Mouse (Mus musculus) liver, embryonic 14.5 days (tissue): ENCODE measurements around the gene Hebp1. TPM values are rescaled to one million over a fixed set of nuclear protein-coding genes. Genes with fewer than 3 reads are reported as not detected.

Source experiments
- ATAC-seq: fragments of 200-750 bp; cut with Nextera tagmentation; 2 replicates; pipeline ENCODE4 v1.8.0; 2017; ENCODE audit warnings: moderate number of reproducible peaks, mild to moderate bottlenecking, moderate library complexity; ENCODE audit not compliant: insufficient read depth
- DNase-seq, 3 experiments: peaks; one replicate each; pipeline ENCODE4 v3.0.0-alpha.2; 2012 to 2013; ENCODE audit warnings: low read depth in 3 of 3, low spot score in 3 of 3
- H3K27ac ChIP-seq: fragments of 300-500 bp; sonication (generic); 2 replicates; pipeline ENCODE4 v1.5.1; 2014; ENCODE audit warnings: moderate library complexity, mild to moderate bottlenecking, control low read depth, inconsistent platforms
- H3K27me3 ChIP-seq: fragments of 300-500 bp; sonication (generic); 2 replicates; pipeline ENCODE4 v1.6.1; 2014; ENCODE audit warnings: mild to moderate bottlenecking, low read length, moderate library complexity; ENCODE audit not compliant: control insufficient read depth, insufficient read depth
- H3K36me3 ChIP-seq: fragments of 300-500 bp; sonication (generic); replicated peaks from 2 replicates; pipeline ENCODE4 v1.6.1; 2014; ENCODE audit warnings: low read depth; ENCODE audit not compliant: control insufficient read depth, insufficient read depth
- H3K4me1 ChIP-seq, 2 experiments: fragments of 200-500 bp in 1 of 2; fragments of 300-500 bp in 1 of 2; sonication (generic) in 1 of 2; replicated peaks; 2 replicates each; pipeline ENCODE4 v1.6.1; 2012 to 2014; ENCODE audit warnings: antibody characterized with exemption in 1 of 2, inconsistent platforms in 1 of 2, low read length in 1 of 2; ENCODE audit not compliant: control insufficient read depth in 2 of 2, insufficient read depth in 2 of 2
- H3K4me2 ChIP-seq: fragments of 300-500 bp; sonication (generic); 2 replicates; pipeline ENCODE4 v1.6.1; 2014; ENCODE audit warnings: low read depth, mild to moderate bottlenecking, control low read depth, moderate library complexity
- H3K4me3 ChIP-seq, 2 experiments: fragments of 200-500 bp in 1 of 2; fragments of 300-500 bp in 1 of 2; sonication (generic) in 1 of 2; 2 replicates each; pipeline ENCODE4 v1.5.1; 2012 to 2014; ENCODE audit warnings: low read depth in 2 of 2, low read length in 2 of 2, mild to moderate bottlenecking in 2 of 2, control low read depth in 1 of 2, inconsistent platforms in 1 of 2, moderate library complexity in 1 of 2; ENCODE audit not compliant: insufficient read depth in 1 of 2
- H3K9ac ChIP-seq: fragments of 300-500 bp; sonication (generic); replicated peaks from 2 replicates; pipeline ENCODE4 v1.6.1; 2014; ENCODE audit warnings: mild to moderate bottlenecking, control low read depth, moderate library complexity
- H3K9me3 ChIP-seq: fragments of 300-500 bp; sonication (generic); 2 replicates; pipeline ENCODE4 v1.6.1; 2016; ENCODE audit warnings: low read length, mixed read lengths; ENCODE audit not compliant: control insufficient read depth
- CTCF ChIP-seq: IDR thresholded peaks from 2 replicates; pipeline ENCODE4 v1.5.1; 2016; ENCODE audit warnings: antibody characterized with exemption, low read depth, control low read depth
- EP300 ChIP-seq: IDR thresholded peaks from 2 replicates; pipeline ENCODE4 v1.6.1; 2016; ENCODE audit warnings: antibody characterized with exemption, low read depth
- WGBS: fragments of 180-500 bp; shearing (Covaris S2); extraction: QIAGEN DNeasy Blood & Tissue Kit; methylation state at CpG from one replicate; pipeline ENCODE4 v1.1.7; 2014; ENCODE audit not compliant: insufficient replicate concordance; 5-methylcytosine and 5-hydroxymethylcytosine counted together
- polyA plus RNA-seq, 2 experiments: library from polyadenylated mRNA; depleted of rRNA in 1 of 2; stranded (reverse) in 1 of 2; unstranded in 1 of 2; fragments of >200 nt; fragmentation: Nextera tagmentation in 1 of 2; extraction: Ambion mirVana in 1 of 2; gene quantifications; 2 replicates each; pipeline versions ENCODE4 v1.2.1 to v1.2.3; 2012 to 2014

Gene Hebp1
- polyA plus RNA-seq, 2 experiments: 70.2 to 198 TPM

GRCm38 (mm10) chr6:135090661-135091060, 107.2 kb downstream of the Hebp1 start:
- Histone ChIP-seq H3K4me2 (no peak overlapping the region), H3K36me3 (no peaks in the 10 kb centered on the region), H3K4me3 (no peak overlapping the region), H3K27ac (no peak overlapping the region), H3K4me1 (no peaks in the 10 kb centered on the region), H3K9me3 (no peaks in the 10 kb centered on the region), H3K27me3 (no peaks in the 10 kb centered on the region), H3K9ac (no peak overlapping the region)
- 76% methylated on average over 4 of the region's 4 CpGs for WGBS
- DNase-seq (no peak), ATAC-seq (no peak)
- no peak for TF ChIP-seq CTCF
- no peak for TF ChIP-seq EP300

- no peak for TF ChIP-seq CTCF
- no peak for TF ChIP-seq EP300
- Histone ChIP-seq H3K9me3 (no peaks in the 10 kb centered on the region), H3K27ac (no peak overlapping the region), H3K36me3 (no peaks in the 10 kb centered on the region), H3K27me3 (no peaks in the 10 kb centered on the region), H3K4me2 (no peak overlapping the region), H3K4me1 (no peaks in the 10 kb centered on the region), H3K4me3 (no peak overlapping the region), H3K9ac (no peak overlapping the region)
- DNase-seq (no peak), ATAC-seq (no peak)
- WGBS: 30% methylated on average over 8 of the region's 8 CpGs
Measured at GRCm38 (mm10) chr6:135089786-135090185, 108.0 kb downstream of the Hebp1 start.

GRCm38 (mm10) chr6:135087721-135088451, 109.9 kb downstream of the Hebp1 start:
- H3K36me3 ChIP-seq: no peaks in the 10 kb centered on the region
- DNase-seq: peak; percentile 45 to 53 (median 50)
- TF ChIP-seq CTCF: peak; percentile 89
- TF ChIP-seq EP300: no peak
- H3K4me2 ChIP-seq: peak overlapping the region; percentile 6; the same call in 1 of the 2 replicates
- no peaks in the 10 kb centered on the region for H3K27me3 ChIP-seq
- H3K4me1 ChIP-seq: no peaks in the 10 kb centered on the region
- H3K27ac ChIP-seq: no peak overlapping the region
- H3K9ac ChIP-seq: no peak overlapping the region
- no peak for ATAC-seq
- WGBS: 17% methylated on average over 19 of the region's 19 CpGs
- no peak overlapping the region for H3K4me3 ChIP-seq
- H3K9me3 ChIP-seq: no peaks in the 10 kb centered on the region

Other genes starting within 250 kb of the Hebp1 start
- 0.78 and 0.95 TPM in 2 replicates for gene Apold1, start 216.3 kb downstream of the Hebp1 start, polyA plus RNA-seq (2012; rRNA removed)
- gene Apold1, start 216.3 kb downstream of the Hebp1 start, polyA plus RNA-seq (2014; fragmentation: Nextera tagmentation; extraction: Ambion mirVana): 1.6 and 2.2 TPM in 2 replicates
- 29.7 and 45.5 TPM in 2 replicates for gene Ddx47, start 186.4 kb downstream of the Hebp1 start, polyA plus RNA-seq (2012; rRNA removed)
- gene Ddx47, start 186.4 kb downstream of the Hebp1 start, polyA plus RNA-seq (2014; fragmentation: Nextera tagmentation; extraction: Ambion mirVana): 50.7 and 53.7 TPM in 2 replicates
- gene Gprc5a, start 132.4 kb downstream of the Hebp1 start, polyA plus RNA-seq (2012; rRNA removed): 0.12 and 0.15 TPM in 2 replicates
- 0.16 and 0.25 TPM in 2 replicates for gene Gprc5a, start 132.4 kb downstream of the Hebp1 start, polyA plus RNA-seq (2014; fragmentation: Nextera tagmentation; extraction: Ambion mirVana)
- gene Gprc5d, start 79.7 kb downstream of the Hebp1 start, polyA plus RNA-seq (2012; rRNA removed): 0.28 and 0.41 TPM in 2 replicates
- gene Gprc5d, start 79.7 kb downstream of the Hebp1 start, polyA plus RNA-seq (2014; fragmentation: Nextera tagmentation; extraction: Ambion mirVana): not detected in 2 replicates
- gene Fam234b, start within 50 bp of the Hebp1 start, polyA plus RNA-seq (2012; rRNA removed): 18.7 and 19.1 TPM in 2 replicates
- gene Fam234b, start within 50 bp of the Hebp1 start, polyA plus RNA-seq (2014; fragmentation: Nextera tagmentation; extraction: Ambion mirVana): 27.8 and 34.9 TPM in 2 replicates
- 0.08 and 0.13 TPM in 2 replicates for gene Gsg1, start 56.3 kb upstream of the Hebp1 start, polyA plus RNA-seq (2012; rRNA removed)
- not detected in 2 replicates for gene Gsg1, start 56.3 kb upstream of the Hebp1 start, polyA plus RNA-seq (2014; fragmentation: Nextera tagmentation; extraction: Ambion mirVana)
- not detected in 2 replicates for gene Pbp2, start 112.4 kb upstream of the Hebp1 start, polyA plus RNA-seq (2012; rRNA removed)
- not detected in 2 replicates for gene Pbp2, start 112.4 kb upstream of the Hebp1 start, polyA plus RNA-seq (2014; fragmentation: Nextera tagmentation; extraction: Ambion mirVana)
- gene Emp1, start 164.5 kb upstream of the Hebp1 start, polyA plus RNA-seq (2012; rRNA removed): 2.0 and 2.1 TPM in 2 replicates
- 0.55 and 0.66 TPM in 2 replicates for gene Emp1, start 164.5 kb upstream of the Hebp1 start, polyA plus RNA-seq (2014; fragmentation: Nextera tagmentation; extraction: Ambion mirVana)